Mouse (Mus musculus): ENCODE measurements around the gene Enpp1. TPM values are rescaled to one million over a fixed set of nuclear protein-coding genes. Genes with fewer than 3 reads are reported as not detected.

Enpp1 gene
- 1.6 and 2.1 TPM in 2 replicates for polyA plus RNA-seq (2012; rRNA removed)

DNA sequence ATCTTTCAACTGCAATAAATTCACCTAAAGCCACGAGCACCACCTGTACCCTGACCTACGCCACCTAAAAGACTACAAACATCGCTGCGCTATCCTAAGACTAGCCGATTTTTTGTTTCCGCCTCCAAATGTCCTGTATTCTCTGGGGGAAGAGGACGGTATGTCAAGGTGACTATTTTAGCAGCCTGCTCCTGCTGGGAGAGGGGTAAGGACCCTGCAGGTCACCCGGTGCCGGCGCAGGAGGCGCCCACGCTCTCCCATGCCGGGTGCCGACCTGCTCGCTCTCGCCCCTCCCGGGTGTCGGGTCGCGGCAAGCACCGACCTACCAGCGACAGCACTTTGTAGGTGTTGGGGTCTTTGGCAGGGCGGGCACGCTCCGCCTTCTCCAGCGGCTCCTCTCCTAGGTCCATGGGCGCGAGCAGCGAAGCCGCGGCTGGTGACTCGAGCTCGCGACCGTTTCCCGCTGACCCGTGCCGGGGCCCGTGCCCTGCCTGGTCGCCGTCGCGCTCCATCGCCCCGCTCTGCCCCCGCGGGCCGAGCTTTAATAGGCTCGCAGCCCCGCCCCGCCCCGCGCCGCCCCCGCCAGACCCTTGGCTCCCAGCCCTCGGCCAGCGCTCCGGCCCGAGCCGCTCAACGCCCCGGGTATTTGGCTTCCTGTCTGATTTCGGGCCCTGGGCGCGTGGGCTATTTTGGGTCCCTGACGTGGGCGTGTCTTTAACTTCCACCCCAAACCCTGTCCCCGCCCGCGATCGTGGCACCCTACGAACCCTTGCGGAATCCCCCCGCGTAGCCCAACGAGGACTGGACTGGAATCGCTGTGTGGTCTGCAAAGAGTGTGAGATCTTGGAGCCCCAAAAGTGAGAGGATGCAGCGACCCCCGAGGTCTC lies at the start of gene Enpp1:
Gene Enpp1, minus strand, starts transcription at position 680 of the 887 bp plus-strand sequence.

DNA sequence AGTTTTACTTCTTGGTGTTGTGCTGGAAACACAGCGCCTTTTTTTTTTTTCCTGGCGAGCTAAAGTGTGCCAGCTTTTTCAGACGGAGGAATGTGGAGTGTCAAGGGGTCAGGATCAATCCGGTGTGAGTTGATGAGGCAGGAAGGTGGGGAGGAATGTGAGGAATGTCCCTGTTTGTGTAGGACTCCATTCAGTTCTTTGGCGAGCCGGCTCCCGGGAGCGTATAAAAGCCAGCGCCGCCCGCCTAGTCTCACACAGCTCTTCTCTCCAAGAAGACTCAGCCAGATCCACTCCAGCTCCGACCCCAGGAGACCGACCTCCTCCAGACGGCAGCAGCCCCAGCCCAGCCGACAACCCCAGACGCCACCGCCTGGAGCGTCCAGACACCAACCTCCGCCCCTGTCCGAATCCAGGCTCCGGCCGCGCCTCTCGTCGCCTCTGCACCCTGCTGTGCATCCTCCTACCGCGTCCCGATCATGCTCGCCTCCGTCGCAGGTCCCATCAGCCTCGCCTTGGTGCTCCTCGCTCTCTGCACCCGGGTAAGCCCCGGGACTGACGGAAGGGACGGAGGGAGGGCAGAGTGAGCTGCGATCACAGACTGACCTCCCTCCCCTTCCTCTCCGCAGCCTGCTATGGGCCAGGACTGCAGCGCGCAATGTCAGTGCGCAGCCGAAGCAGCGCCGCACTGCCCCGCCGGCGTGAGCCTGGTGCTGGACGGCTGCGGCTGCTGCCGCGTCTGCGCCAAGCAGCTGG lies 116.5 kb downstream of the Enpp1 start, which contains the start of gene Ccn2:
Gene Ccn2, plus strand, starts transcription at position 193 of the 753 bp plus-strand sequence.

Other genes with a start within 250 kb of the Enpp1 start
- 11.6 and 37.1 TPM in 2 replicates for gene Ccn2, start 116.7 kb downstream of the Enpp1 start, polyA plus RNA-seq (2012; rRNA removed)
- gene Enpp3, start 130.7 kb upstream of the Enpp1 start, polyA plus RNA-seq (2012; rRNA removed): 2.9 and 4.2 TPM in 2 replicates
- gene Med23, start 157.8 kb upstream of the Enpp1 start, polyA plus RNA-seq (2012; rRNA removed): 45.4 and 53.6 TPM in 2 replicates
- gene Arg1, start 215.3 kb upstream of the Enpp1 start, polyA plus RNA-seq (2012; rRNA removed): 1.9 and 2.1 TPM in 2 replicates